Mouse (Mus musculus): ENCODE results near the gene Gm21976.

Gm21976 gene

GRCm38 (mm10) chr13:98353709-98354089 lies 74.0 kb downstream of the Gm21976 start:
- no peak for DNase-seq (ENCODE audit: low read depth, low spot score)

- DNase-seq (ENCODE audit: low read depth, low spot score), result no peak
These were observed 74.6 kb downstream of the Gm21976 start, which contains the start of gene Foxd1 for GRCm38 (mm10) chr13:98354090-98354801. Foxd1 (plus strand) TSS chr13:98354242.

- no peak for DNase-seq (ENCODE audit: low read depth, low spot score)
These were observed 75.3 kb downstream of the Gm21976 start for GRCm38 (mm10) chr13:98354871-98355558.

- no peak for DNase-seq (ENCODE audit: low read depth, low spot score)
These were observed 75.9 kb downstream of the Gm21976 start for GRCm38 (mm10) chr13:98355559-98356111.

DNA sequence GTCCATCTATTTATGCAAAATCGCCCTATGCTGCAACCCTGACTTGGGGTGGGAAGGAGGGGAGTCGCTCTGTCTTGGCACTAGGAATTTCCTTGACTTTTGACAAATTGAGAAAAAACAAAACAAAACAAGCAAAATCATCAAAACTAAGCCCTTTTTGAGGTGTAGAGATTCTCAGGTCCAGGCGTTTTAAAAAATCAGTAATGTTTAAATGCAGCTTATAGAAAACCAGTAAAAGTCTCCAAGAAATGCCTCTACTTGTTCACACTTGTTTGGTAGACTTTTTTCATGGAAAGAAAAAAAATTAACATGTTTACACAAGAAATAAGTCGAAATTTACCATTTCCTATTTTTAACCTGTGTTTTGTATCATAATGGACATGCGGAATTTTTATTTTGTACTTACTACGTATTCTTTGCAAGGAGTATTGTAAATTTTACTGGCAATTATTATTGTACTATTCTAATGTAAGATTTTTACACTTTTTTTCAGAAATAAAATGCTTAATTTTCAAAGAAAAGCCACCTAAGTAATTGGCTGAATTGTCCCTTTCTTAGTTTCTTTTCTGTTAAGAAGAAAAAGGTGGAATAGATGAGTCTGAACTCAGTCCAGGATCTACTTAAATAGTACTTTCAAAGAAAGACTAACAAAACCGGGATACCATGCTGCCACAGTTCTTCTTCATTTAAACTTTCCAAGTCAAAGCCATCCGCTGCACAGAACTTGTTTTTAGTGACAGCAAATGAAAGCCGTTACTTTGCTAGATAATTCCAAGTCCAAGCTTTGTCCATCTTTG lies 76.7 kb downstream of the Gm21976 start:
- no peak for DNase-seq (ENCODE audit: low read depth, low spot score)
